Mouse (Mus musculus): ENCODE data around the gene Rtn3. TPM values are rescaled to one million over a fixed set of nuclear protein-coding genes. Genes with fewer than 3 reads are reported as not detected.

Gene Rtn3
- 121 TPM for polyA plus RNA-seq (2017; shearing (Covaris generic))

DNA sequence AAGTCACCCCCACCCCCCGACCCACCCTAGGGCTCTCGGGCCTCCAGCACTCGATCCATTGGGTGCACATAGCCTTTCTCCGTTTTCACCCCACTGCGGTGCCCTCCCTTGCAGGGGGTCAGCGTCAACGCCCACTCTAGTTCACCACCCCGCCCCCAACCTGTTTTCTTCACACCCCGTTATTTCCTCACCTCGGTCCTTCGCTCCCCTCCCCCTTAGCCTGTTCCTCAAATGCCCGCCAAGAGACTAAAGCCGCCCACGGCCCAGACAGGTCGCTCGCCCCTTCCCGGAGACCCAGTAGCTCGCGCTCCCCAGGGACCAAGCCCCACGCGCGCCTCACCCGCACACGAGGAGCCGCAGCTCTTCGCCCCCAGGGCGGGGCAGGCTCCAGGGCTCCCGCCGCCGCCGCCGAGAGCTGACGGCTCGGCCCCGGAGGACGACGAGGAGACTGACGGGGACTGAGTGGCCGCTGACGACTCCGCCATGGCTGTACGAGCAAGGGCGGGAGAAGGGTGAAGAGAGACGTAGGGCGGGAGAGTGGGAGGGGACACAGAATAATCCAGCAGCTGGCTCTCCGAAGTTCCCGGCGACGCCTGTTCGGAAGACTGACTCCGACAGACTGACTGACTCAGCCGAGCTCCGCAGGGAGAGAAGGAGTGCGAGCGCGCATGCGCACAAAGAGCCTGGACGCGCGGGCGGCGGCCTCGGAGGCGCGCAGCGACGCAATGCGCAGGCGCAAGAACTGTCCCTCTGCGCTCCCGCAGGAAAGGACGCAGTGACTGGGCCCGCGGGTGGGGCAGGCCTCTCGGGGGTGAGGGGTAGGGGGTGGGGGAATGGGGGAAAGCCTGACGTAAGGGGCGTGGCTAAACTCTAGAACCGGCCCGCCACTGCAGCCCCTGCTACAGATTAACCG is at the start of gene Rtn3:
Gene Rtn3, minus strand, starts transcription at position 683 of the 913 bp plus-strand sequence.

DNA sequence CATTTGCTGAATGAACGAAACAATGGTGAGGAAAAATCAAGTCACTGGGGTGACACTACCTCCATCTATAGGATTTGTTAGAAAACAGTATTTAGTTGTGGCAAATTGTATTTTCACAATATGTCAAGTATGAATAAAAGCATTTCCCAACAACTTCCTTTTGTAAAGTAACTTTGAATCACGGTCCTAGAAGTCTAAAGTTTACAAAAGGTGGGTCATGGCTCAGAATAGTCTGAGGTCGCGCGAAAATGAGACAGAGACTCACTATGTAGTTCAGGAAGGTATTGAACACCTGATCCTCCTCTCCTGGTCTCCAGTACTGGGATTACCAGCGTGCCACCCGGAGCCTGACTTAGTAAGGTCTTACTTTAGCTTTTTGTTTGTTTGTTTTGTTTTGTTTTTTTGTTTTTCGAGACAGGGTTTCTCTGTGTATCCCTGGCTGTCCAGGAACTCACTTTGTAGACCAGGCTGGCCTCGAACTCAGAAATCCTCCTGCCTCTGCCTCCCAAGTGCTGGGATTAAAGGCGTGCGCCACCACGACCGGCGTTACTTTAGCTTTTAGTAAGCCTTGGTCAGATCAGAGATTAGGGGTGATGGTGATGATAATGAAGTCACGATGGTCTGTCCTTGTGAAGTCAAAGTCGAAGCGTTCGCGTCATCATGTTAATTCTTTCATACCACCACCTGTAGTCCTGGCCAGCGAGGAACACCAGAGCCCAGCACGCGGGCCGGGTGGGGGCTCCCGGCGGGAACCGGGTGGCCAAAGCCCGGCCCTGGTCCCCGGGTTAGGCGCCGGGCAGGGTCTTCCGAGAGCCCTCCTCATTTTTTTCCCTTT is 10.5 kb upstream of the Rtn3 start, which contains the start of gene Atl3:
Gene Atl3, plus strand, starts transcription at position 689 of the 835 bp plus-strand sequence.

GRCm38 (mm10) chr19:7416834-7417735 is 66.0 kb downstream of the Rtn3 start, which contains the start of gene 2700081O15Rik:
Gene 2700081O15Rik (plus strand): TSS chr19:7417625.

DNA sequence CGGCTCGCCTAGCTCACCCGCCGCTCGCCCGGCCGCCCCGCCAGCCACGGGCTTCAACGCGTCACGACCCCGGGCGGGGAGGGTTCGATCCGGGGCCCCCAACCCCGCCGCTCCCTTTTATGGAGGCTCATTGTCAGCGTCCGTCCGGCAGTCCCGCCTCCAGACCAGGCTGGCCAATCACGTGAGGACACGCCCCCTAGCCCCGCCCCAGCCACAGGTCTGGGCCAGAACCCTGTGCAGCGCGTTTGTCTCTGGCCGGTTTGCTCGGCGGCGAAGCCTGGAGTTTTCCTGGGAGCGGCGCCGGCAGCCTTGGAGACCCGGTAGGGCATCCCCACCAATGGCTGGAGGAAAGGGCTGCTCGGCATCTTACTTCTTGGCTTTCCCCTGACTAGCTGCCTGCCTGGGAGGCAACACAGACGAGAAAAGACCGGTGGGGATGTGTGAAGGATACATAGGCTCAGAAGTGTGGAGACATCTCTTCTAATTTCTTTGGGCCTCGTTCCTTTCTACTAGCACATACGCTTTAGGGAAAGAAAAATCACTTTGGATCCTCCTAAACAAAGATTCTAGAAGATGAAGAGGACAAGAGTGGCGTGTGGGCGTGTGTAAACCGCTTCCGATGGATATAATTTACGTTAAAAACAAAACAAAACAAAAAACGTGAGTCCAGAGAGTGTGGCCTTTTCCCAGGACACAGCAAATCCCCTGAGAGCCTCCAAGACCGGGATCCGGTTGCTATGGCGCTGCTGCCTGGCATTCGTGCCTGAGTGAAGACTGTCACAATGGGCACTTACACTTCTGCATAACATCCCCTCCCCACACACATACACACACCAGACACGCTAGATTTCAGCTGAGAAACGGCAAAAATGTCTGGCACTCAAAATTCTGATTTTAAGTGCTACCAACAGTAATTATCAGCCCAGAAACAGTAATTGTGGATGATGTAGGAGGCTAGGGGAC is 99.9 kb downstream of the Rtn3 start, which contains the start of gene Spindoc:
Gene Spindoc, minus strand, starts transcription at position 92 of the 963 bp plus-strand sequence.

Other genes with a start within 250 kb of the Rtn3 start
- gene Naa40, start 242.1 kb downstream of the Rtn3 start, polyA plus RNA-seq (2017; shearing (Covaris generic)) = 47.0 TPM
- not detected for gene Rcor2, start 216.0 kb downstream of the Rtn3 start, polyA plus RNA-seq (2017; shearing (Covaris generic))
- gene Mark2, start 141.4 kb downstream of the Rtn3 start, polyA plus RNA-seq (2017; shearing (Covaris generic)) = 83.4 TPM
- gene Spindoc, start 100.3 kb downstream of the Rtn3 start, polyA plus RNA-seq (2017; shearing (Covaris generic)) = 6.5 TPM
- gene 2700081O15Rik, start 65.7 kb downstream of the Rtn3 start, polyA plus RNA-seq (2017; shearing (Covaris generic)) = 0.09 TPM
- gene Atl3, start 10.8 kb upstream of the Rtn3 start, polyA plus RNA-seq (2017; shearing (Covaris generic)) = 19.6 TPM
- 125 TPM for gene Pla2g16, start 74.2 kb upstream of the Rtn3 start, polyA plus RNA-seq (2017; shearing (Covaris generic))
- not detected for gene Lgals12, start 123.9 kb upstream of the Rtn3 start, polyA plus RNA-seq (2017; shearing (Covaris generic))
- gene Hrasls5, start 129.3 kb upstream of the Rtn3 start, polyA plus RNA-seq (2017; shearing (Covaris generic)) = not detected
- not detected for gene Slc22a19, start 228.0 kb upstream of the Rtn3 start, polyA plus RNA-seq (2017; shearing (Covaris generic))